20 mouse cellular contexts compared by ENCODE assay signal in the genomic region with DNA sequence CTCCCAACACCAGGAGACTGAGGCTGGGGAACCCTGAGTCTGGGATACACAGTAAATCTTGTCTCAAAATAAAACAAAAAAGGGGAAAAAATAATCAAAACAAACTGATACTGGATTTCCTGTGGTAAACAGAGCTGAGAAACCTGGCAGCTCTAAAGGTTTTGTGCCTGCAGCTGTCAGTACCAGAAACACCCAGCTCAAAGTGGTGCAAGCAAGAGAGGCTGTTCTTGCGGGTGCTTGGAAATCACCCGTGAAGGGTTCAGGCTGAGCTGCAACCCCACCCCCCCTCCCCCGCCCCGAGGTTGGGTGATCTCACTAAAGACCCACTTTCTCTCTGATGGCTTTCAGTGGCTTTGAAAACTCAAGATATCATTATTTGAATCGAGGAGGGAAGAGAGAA.
A peak's percentile ranks its signal among the peaks of the same experiment; 100 is the strongest.
DNase-seq lines count a peak whose midpoint lies in the region; ATAC-seq and TF ChIP-seq lines count a peak whose summit lies in the region.
"Had no signal": no experiment of that assay in that cellular context is flagged by ENCODE, and none has a peak within 500 bp of the region (broad histone marks: within the 10 kb centered on the region; RNA-seq: fewer than 3 reads in every experiment).

No protein-coding gene starts in this region.

- ATAC-seq in kidney, embryonic 15.5 days (replicated peaks; ENCODE audit: low FRiP score), result no peak
- no peak for ATAC-seq in limb, embryonic 14.5 days (ENCODE audit: low FRiP score, low read depth)
- ATAC-seq: activated CD4-positive, CD25-positive, alpha-beta regulatory T cell, adult 4 months had no signal

- no peak for TF ChIP-seq RAD21 in CH12.LX (IDR thresholded peaks at IDR 0.05; ENCODE audit: low read depth, low read length)

- WGBS in kidney, embryonic 15.5 days, result 29% methylated on average over 5 of the region's 5 CpGs
- WGBS in limb, embryonic 14.5 days, result 39% methylated on average over 5 of the region's 5 CpGs

- dilution Hi-C loops in CH12.LX (cut with MboI; ENCODE audit: extremely low pct_ligation_motif_present, extremely low pct_unique_long_range_greater_than_20kb, low sequenced_read_pairs), result no loop called here

- H3K36me3 ChIP-seq in kidney, embryonic 15.5 days, result no peaks in the 10 kb centered on the region
- H3K36me3 ChIP-seq in CH12.LX (replicated peaks in 1 of 2; ENCODE audit: control insufficient read depth in 1 of 2, insufficient read depth in 1 of 2, low read length in 1 of 2) (no peaks in the 10 kb centered on the region), E14TG2a.4 (ENCODE audit: insufficient read depth, low read length) (no peaks in the 10 kb centered on the region)
- no peaks in the 10 kb centered on the region for H3K36me3 ChIP-seq in limb, embryonic 14.5 days (ENCODE audit: control insufficient read depth, insufficient read depth, low read length)
- H3K36me3 ChIP-seq: heart, embryonic 12.5 days; hindbrain, embryonic 12.5 days; liver, embryonic 13.5 days had no signal

- no peak for TF ChIP-seq EP300 in CH12.LX (IDR thresholded peaks at IDR 0.05; ENCODE audit: low read length)

- peaks cover 11% of the 10 kb centered on the region for H3K4me1 ChIP-seq in kidney, embryonic 15.5 days
- H3K4me1 ChIP-seq in CH12.LX (ENCODE audit: control insufficient read depth in 1 of 2, insufficient read depth in 2 of 2), result no peaks in the 10 kb centered on the region
- peaks cover 20% of the 10 kb centered on the region for H3K4me1 ChIP-seq in E14TG2a.4 (replicated peaks; ENCODE audit: low read depth, low read length)
- H3K4me1 ChIP-seq in limb, embryonic 14.5 days (ENCODE audit: control insufficient read depth, insufficient read depth, low read length), result peaks cover 9% of the 10 kb centered on the region; the same call in 1 of the 2 replicates

- DNase-seq in kidney, postnatal 10 days, result no peak
- no peak for DNase-seq in CH12.LX (ENCODE audit: extremely low read depth)
- no peak for DNase-seq in limb, embryonic 14.5 days (ENCODE audit: low spot score)
- DNase-seq in left cerebral cortex, adult 11 months (ENCODE audit: low spot score), result no peak
- DNase-seq in embryo, embryonic 11 days, result no peak
- DNase-seq: adrenal gland, postnatal 10 days; cerebellum, adult 11 months; cerebellum, postnatal 25 days; heart, postnatal 14 days; kidney, postnatal 4 days; liver, embryonic 13.5 days had no signal

- no peak overlapping the region for H3K4me2 ChIP-seq in kidney, embryonic 15.5 days
- peak overlapping the region; percentile 50; the same call in 1 of the 2 replicates for H3K4me2 ChIP-seq in CH12.LX (ENCODE audit: insufficient read depth, low read depth, poor library complexity, severe bottlenecking)
- H3K4me2 ChIP-seq in limb, embryonic 14.5 days (replicated peaks; ENCODE audit: low read depth, low read length, severe bottlenecking), result peak overlapping the region; percentile 5; the same call in 1 of the 2 replicates
- H3K4me2 ChIP-seq: forebrain, embryonic 13.5 days; heart, embryonic 12.5 days; hindbrain, embryonic 12.5 days; liver, embryonic 13.5 days; midbrain, embryonic 11.5 days had no signal

- in situ Hi-C loops in CH12.LX (cut with MboI; ENCODE audit: low pct_ligation_motif_present, low pct_unique_long_range_greater_than_20kb, low sequenced_read_pairs), result no loop called here

- no peaks in the 10 kb centered on the region for H3K9me3 ChIP-seq in kidney, embryonic 15.5 days (replicated peaks)
- H3K9me3 ChIP-seq in CH12.LX (replicated peaks; ENCODE audit: low read length) (peaks cover 42% of the 10 kb centered on the region), E14TG2a.4 (ENCODE audit: low read length) (peaks cover 10% of the 10 kb centered on the region)
- no peaks in the 10 kb centered on the region for H3K9me3 ChIP-seq in limb, embryonic 14.5 days (ENCODE audit: control insufficient read depth, low read length)
- H3K9me3 ChIP-seq: forebrain, embryonic 13.5 days; heart, embryonic 12.5 days; hindbrain, embryonic 12.5 days; liver, embryonic 13.5 days had no signal

- no peak overlapping the region for H3K4me3 ChIP-seq in kidney, embryonic 15.5 days (replicated peaks)
- H3K4me3 ChIP-seq in CH12.LX (replicated peaks in 1 of 3; ENCODE audit: low read depth in 2 of 3, low read length in 2 of 3, poor library complexity in 1 of 3) (no peak overlapping the region), E14TG2a.4 (replicated peaks; ENCODE audit: low read length) (peak overlapping the region; percentile 48; the same call in 1 of the 2 replicates)
- H3K4me3 ChIP-seq in limb, embryonic 14.5 days (replicated peaks; ENCODE audit: low read length), result no peak overlapping the region
- H3K4me3 ChIP-seq: erythroblast, embryonic 14.5 days; forebrain, embryonic 13.5 days; heart, embryonic 12.5 days; hindbrain, embryonic 12.5 days; liver, embryonic 13.5 days had no signal

- H3K27me3 ChIP-seq in kidney, embryonic 15.5 days, result no peaks in the 10 kb centered on the region
- H3K27me3 ChIP-seq in CH12.LX (replicated peaks), result no peaks in the 10 kb centered on the region
- peaks cover 5% of the 10 kb centered on the region; the same call in 1 of the 2 replicates for H3K27me3 ChIP-seq in E14TG2a.4 (ENCODE audit: insufficient read depth, low read length)
- H3K27me3 ChIP-seq in limb, embryonic 14.5 days (ENCODE audit: control insufficient read depth, insufficient read depth, low read length), result no peaks in the 10 kb centered on the region
- H3K27me3 ChIP-seq: forebrain, embryonic 13.5 days; heart, embryonic 12.5 days; hindbrain, embryonic 12.5 days; liver, embryonic 13.5 days had no signal

- no peaks in the 10 kb centered on the region for H3K79me2 ChIP-seq in CH12.LX (replicated peaks; ENCODE audit: control insufficient read depth, extremely low read depth, insufficient read depth, poor library complexity, severe bottlenecking)

- TF ChIP-seq POLR2A in CH12.LX (IDR thresholded peaks at IDR 0.05; ENCODE audit: low read depth, low read length), result no peak
- no peak for TF ChIP-seq POLR2A in limb, embryonic 14.5 days (IDR thresholded peaks at IDR 0.05; ENCODE audit: borderline replicate concordance, extremely low read depth, insufficient read depth, insufficient read length)

- no peak overlapping the region for H3K9ac ChIP-seq in kidney, embryonic 15.5 days
- no peak overlapping the region for H3K9ac ChIP-seq in CH12.LX (ENCODE audit: insufficient read depth, low read depth)
- no peak overlapping the region for H3K9ac ChIP-seq in limb, embryonic 14.5 days (ENCODE audit: low read depth, low read length, severe bottlenecking)
- H3K9ac ChIP-seq: forebrain, embryonic 13.5 days; heart, embryonic 12.5 days; hindbrain, embryonic 12.5 days; liver, embryonic 13.5 days had no signal

- TF ChIP-seq CTCF in CH12.LX (conservative IDR thresholded peaks at IDR 0.05 in 1 of 2, IDR thresholded peaks at IDR 0.05 in 1 of 2; ENCODE audit: low read depth in 2 of 2, low read length in 2 of 2) (no peak), E14TG2a.4 (conservative IDR thresholded peaks at IDR 0.05; ENCODE audit: low read length) (no peak)

- H3K27ac ChIP-seq in kidney, embryonic 15.5 days, result 0 out of 2 replicates have a peak overlapping the region, but pooled peaks have one; percentile 9
- no peak overlapping the region for H3K27ac ChIP-seq in CH12.LX (ENCODE audit: insufficient read depth, low read depth)
- no peak overlapping the region for H3K27ac ChIP-seq in limb, embryonic 14.5 days (replicated peaks; ENCODE audit: low read depth, low read length)
- H3K27ac ChIP-seq: forebrain, embryonic 13.5 days; hindbrain, embryonic 12.5 days; liver, embryonic 13.5 days; macrophage had no signal

TF ChIP-seq in CH12.LX, 34 proteins besides CTCF, POLR2A, EP300 and RAD21:
- no peak for TF ChIP-seq ZMIZ1 (IDR thresholded peaks at IDR 0.05; ENCODE audit: low read depth, low read length)
